Mouse (Mus musculus) layer of hippocampus, postnatal 36 days (tissue): Measurements from ENCODE around the gene Faf2. TPM values are rescaled to one million over a fixed set of nuclear protein-coding genes. Genes with fewer than 3 reads are reported as not detected.

ENCODE experiments used
- DNase-seq, 2 experiments: peaks; one replicate each; pipeline ENCODE4 v3.0.0; 2022
- total RNA-seq, 2 experiments: library from RNA; stranded (reverse); gene quantifications; 2 replicates each; pipeline ENCODE4 v1.2.3; 2021

Faf2 gene
- total RNA-seq = 10 to 100 TPM; 61.3 to 61.6 TPM

DNA sequence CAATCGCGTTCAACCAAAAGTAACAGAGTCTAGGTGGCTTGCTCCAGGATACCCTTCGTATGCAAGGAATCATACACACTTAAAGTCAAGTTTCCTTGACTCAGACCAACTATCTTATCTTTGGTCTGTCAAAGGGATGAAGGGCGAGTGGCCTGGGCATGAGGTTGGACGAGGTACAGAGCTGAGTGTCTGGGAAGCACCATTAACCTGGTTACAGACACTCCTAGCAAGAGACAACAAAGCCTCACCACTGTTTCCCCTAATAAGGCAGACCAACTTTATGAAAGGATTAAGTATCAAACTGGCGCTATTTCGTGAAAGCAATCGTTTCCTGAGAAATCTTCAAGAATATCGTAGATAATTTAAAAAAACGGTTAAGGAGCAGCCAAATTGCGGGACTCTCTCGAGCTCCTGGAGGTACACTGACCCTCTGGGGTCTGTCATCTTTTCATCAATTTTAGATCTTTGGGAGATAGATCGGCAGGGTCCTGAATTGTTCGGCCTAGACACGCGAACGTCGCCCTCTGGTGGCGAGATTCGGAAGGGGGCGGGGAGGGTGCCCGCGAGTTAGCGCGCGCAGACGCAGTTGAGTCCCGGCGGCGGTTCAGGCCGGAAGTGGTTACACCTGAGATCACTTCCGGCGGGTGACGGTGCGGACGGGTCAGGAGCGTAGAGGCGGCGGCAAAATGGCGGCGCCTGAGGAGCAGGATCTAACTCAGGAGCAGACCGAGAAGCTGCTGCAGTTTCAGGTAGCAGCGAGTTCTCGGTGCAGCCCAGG is at the start of gene Faf2:
TSS of gene Faf2 (plus strand) at position 630 of the 778 bp plus-strand sequence.
- DNase-seq = peak; percentile 98 to 99

DNA sequence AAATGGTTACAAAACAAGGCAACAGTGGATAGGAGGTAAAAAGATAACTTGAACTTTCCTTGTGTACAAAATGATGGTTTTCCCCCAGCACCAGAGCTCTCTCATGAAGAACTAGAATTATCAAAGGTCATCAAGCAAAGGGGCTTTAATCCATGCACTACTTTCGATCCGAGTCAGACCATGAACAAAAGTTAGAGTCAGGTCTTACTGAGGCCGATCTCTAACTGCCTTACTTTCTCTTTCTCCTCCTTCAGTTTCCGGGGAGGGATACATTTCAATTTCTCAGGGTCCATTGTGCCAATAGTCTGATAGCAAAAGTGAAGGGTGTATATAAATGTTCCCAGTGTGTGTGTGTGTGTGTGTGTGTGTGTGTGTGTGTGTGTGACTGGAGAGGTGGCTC is 49.0 kb upstream of the Faf2 start:
- DNase-seq = no peak

DNA sequence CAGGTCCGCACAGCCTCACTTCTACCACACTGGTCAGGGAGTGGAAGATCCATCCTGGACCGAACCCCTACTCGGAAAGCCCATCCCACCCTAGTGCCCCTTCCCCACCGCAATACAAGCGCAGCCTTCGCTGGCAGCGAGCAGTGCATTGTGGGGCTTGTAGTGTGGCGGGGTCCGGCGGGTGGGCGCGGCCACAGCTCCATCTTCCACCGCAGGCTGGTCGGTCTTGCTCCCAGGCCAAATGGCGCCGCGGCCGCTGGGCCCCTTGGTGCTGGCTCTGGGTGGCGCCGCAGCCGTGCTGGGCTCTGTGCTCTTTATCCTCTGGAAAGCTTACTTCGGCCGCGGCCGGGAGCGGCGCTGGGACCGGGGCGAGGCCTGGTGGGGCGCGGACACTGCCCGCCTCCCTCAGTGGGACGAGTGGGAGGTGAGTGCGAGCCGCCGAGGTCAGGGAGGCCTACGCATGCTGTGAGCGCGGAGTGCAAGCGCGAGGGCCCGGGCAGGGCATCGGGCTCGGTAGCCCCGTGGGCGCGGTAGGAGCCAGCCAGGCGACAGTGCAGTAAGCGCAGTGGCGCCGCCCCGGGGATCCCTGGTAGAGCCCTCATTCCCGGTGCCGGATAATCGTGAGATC is 46.6 kb upstream of the Faf2 start, which contains the start of gene Arl10:
TSS of gene Arl10 (plus strand) at position 162 of the 628 bp plus-strand sequence.
- DNase-seq = peak; percentile 80

DNA sequence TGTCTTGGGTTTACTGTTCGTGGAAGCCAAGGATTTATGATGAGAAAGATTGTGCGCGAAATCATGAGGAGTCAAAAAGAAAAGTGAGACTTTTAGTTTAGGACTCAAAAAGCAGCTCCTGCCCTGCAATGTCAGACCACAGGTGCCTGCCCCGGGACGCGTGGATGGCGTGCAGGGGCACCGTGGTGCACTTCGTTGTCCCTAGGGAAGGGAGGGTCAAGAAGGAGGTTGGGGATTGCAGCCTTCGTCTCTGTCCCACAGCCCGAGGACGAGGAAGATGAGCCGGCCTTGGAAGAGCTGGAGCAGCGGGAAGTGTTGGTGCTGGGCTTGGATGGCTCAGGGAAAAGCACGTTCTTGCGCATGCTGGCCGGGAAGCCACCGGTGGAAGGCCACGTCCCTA is 46.1 kb upstream of the Faf2 start:
- no peak for DNase-seq

DNA sequence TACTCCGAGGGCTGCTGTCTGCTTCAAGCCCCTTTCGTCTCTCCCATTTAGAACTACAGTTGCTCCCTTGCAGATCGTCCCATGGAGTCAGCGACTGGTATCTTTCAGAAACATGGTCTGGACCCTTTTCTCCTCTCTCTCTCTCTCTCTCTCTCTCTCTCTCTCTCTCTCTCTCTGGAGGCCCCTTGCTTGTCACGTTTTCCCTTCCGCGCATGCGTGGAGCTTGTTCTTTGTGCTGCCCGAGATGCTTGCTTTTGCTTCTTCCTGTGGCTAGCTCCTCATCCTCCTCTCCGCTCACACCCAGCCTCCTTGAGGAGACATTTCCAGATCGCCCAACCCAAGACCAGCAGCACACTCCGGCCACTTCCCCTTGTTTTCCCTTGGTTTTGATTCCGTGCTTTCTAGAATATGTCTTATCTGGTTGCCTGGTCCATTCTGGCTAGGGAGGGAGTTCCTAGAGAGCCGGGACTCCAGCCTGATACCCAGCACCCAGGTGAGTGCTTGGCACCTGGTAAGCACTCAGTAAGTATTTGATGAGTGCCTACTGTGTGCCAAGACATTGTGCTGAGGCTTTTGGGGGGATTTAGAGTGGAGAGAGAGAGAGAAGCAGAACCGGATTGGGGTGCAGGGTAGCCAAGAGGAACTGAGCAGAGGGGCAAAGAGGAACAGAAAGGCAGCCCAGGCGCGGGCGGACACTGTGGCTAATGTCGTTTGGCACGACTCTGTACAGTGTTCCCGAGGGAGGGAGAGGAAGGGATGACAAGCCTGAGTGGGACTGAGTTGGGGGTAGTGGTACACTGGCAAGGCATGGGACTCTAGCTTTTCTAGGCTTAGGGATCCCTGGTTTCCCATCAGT is 43.7 kb upstream of the Faf2 start:
- no peak for DNase-seq

DNA sequence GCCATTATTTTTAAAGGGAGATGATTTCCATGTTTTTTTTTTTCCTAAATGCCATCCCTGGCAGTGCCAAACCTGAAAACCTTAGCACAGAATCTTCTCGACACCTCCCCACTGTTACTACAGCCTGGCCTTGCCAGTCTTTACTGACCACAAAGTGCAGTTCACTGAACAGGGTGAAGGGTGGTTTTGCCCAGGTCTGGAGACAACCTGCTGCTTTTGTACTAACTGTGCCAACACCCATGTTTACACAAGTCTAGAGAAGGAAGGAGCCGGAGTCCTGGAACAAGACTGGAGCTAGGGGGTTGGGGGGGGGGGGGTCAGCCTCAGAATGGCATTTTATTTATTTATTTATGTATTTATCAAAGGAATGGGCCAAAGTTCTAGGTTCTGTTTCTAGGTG is 40.2 kb upstream of the Faf2 start:
- DNase-seq = no peak

DNA sequence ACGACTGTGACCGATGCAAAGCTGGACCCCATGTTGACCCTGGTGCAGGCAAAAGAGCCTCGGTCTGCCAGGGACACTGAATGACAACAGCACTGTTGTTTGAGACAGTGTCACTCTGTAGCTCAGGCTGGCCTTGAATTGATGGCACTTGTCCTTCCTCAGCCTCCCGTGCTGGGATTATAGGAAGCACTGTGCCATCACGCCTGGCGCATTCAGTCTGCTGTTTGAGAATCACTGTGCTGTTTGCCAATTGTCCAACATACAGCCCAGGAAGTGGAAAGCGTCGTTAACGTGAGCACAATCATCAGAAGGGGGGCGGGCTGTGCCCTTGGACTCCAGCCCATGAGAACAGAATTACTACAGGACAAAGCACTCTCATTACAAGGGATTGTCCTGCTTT is 39.5 kb upstream of the Faf2 start:
- DNase-seq = peak; percentile 19 to 29

DNA sequence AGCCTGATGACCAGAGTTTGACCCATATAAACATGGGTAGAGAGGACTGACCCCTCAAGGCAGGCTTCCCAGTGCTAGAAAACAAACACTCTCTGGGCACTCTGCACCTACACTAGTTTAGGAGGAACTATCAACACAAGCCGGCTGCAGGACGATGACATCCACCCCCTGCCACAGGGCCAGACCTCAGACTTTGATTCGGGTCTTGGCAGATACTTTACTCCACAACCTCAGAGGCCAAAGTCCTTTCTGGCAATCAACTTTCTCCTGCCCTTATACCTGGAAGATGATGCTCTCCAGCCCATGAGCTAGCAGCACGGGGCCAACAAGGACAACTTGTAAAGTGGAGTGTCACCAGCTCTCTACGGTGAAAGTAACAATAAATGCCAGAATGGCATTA is 38.7 kb upstream of the Faf2 start:
- no peak for DNase-seq

DNA sequence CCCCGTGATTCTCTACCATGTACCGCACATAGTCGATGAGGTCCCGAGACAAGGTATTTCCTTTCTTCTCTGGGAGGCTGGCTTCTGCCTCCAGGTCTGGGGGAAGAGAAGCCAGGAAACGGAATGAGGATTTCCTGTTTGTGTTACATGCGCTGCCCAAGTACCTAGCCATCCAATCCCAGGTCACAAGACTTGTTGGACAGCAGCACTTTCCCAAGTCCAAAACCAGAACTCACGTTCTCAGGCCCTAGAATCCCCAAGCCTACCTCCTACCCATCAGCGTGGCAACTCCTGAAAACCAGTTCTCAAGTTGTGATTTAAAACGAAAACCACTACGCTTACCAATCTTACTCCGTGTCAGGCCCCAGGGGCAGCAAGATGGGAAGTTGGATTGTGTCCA is 35.8 kb upstream of the Faf2 start:
- no peak for DNase-seq

DNA sequence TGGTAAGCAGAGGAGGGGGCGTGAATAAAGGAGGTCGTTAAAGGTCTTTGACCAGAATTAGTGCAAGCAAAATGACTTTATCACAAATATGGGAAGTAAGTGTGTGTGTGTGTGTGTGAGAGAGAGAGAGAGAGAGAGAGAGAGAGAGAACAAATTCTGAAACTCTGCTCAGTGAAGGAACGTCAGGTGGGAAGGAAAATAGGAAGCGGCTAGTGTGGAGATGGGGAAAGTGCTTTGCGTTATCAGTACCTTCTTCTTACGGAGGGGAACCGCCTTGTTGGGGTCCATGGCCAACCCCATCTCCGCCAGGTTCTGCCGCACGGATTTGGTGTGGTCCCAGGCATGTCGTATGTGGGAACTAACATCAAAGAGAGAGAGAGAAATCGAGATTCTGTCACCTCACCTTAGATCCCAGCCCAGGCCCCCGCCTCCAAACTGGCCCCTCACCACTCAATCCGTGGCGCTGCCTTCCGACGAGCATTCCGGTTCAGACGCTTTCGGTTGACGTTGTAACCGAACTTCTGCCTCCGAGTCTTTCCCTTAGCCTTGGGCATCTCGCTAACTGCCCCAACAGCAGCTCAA is 32.1 kb upstream of the Faf2 start:
- DNase-seq = no peak

DNA sequence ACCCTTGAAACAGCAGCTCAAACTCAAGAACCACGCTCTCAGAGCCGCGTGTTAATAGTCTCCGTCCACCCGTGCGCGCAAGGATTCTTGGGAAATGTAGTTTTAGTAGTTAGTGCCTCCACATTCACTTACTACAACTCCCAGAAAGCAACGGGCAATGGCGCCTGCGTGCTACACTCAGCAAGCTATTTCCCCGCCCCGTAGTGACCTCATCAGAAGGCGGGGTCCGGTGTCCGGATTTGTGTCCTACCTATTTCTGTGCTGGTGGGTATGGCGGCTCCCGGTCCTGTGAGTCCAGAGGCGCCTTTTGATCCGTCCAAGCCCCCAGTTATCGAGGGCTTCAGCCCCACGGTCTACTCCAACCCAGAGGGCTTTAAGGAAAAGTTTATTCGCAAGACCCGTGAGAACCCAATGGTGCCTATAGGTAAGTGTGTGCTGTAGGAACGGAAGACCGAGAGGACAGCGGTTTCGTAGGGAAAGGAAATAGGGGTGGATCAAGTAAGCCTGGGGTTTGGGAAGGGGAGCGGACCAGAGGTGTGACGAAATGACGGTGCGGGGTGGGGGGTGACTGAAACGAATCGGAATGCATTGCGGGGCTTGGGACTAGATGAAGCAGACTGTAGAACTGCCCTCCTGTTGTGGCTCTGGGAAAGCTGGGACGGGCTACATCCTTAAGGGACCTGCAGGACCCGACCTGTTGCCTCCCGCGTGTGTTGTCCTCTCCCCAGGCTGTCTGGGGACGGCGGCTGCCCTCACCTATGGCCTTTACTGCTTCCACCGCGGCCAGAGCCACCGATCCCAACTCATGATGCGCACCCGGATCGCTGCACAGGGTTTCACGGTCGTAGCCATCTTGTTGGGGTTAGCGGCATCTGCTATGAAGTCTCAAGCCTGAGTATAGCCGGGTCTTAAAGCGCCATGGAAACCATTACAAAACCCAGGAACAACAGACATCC is 31.3 kb upstream of the Faf2 start, which contains the start of the genes Nop16 and Higd2a:
TSS of gene Nop16 (minus strand) at position 95 of the 956 bp plus-strand sequence.
TSS of gene Higd2a (plus strand) at position 212 of the 956 bp plus-strand sequence.
- peak; percentile 95 to 96 for DNase-seq

DNA sequence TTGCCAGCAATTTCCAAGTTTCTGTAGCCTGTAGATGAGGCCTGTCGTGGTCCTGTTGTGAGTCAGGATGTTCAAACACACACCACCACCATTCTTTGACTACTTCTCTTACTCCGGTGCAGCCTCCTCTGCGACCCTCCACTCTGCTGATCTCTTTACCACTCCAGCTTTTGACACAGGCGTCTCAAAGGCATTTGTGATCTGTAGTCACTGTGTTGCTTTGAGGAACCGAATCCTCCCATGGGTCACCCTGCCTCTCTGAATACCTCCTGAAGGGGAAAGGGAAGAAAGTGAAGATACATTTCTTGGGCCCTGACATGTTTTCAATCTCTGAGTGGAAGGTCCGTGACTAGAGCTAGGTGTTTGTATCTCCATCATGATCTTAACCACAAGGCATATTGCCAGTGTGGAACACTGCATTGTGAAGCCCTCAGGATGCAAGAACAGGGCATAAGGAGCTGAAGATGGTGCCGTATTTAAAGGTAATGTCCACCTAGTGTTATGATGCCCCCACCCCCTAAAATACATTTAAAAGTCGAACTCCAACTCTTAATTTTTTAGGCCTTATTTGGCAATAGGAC is 29.7 kb upstream of the Faf2 start:
- no peak for DNase-seq

DNA sequence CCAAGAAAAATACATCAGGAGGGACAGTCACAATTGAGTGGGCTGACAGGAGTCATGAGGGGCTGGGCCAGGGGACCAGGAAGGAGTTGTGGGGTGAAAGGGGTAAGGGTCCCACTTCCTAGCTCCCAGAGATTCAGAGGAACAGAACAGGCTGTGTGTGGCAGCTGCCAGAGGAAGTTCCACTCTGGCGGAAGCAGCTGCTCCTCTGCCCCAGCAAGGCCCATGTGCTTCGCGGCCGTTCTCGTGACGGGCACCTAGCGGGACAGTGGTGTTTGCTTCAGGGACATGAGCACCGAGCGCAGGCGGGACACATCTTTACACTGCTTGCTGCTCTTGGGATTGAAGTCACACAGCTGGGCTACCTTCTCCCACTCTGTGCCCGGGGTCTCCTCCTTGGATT is 28.0 kb upstream of the Faf2 start:
- peak in 1 of 2 experiments; percentile 19 for DNase-seq

DNA sequence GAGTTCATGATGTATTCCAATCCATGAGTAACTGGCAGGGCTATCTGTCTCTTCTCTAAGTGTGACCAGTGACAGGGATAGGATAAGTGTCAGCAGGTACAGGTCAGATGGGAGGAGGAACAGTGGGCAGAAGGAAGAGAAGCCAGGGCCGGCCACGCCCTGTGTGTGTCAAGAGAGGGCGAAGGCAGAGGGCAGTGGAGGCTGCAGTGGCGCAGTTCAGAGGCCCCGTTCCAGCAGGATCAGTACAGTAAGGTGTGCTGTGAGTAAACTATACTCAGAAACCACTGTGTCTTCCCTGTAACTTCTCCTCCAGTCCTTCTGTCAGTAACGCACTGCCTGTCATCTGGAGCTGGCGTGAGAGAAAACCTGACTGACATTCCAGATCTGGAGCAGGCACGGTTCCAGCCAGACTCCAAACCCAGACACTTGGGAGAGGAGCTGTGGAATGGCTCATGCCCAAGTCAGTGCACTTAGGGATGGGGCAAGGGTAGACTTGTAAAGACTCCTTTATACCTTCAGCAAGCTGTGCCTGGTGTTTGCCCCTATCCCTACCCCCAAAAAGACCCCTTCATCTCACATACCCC is 25.4 kb upstream of the Faf2 start:
- DNase-seq = no peak

DNA sequence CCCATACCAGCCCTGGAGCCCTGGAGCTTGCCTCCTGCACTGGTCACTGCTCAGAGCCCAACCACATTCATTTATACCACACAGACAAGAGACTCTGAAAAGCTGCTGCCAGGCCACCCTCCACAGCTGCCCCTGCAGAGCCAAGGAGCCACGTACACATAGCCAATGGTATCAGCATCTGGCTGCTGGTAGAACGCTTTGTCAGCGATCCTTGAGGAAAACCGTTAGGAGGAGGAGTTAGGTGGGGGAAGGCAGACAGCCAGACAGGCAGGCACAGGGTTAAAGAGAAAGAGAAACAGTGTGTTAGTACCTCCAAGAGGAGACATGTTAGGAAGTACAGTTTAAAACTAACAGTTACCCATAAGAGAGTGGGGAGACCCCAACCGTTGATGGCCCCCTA is 24.7 kb upstream of the Faf2 start:
- no peak for DNase-seq

DNA sequence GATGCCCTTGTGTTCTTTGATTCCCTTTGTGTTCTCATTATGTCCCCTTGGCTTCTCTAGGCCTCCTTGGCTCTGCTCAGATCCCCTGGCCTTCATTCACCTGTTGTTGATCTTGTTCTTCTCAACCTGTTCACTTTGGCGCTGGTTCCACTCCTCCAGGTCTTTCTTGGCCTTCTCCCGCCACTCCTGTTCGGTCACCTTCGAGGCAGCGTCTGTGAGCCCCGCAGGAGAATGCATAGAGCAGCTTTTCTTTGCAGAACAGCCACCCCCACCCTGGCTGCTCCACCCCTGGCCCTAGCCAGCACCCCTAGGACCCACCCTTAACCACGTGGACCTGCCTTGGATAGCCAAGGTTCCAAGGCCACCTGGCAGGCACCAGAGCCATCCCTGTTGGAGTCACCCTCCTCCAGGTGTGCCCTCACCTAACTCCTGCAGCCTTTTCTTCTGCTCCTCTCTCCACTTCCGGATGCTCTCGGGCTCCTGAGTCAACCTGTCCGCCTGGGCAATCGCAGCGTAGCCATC is 22.9 kb upstream of the Faf2 start:
- DNase-seq = no peak

DNA sequence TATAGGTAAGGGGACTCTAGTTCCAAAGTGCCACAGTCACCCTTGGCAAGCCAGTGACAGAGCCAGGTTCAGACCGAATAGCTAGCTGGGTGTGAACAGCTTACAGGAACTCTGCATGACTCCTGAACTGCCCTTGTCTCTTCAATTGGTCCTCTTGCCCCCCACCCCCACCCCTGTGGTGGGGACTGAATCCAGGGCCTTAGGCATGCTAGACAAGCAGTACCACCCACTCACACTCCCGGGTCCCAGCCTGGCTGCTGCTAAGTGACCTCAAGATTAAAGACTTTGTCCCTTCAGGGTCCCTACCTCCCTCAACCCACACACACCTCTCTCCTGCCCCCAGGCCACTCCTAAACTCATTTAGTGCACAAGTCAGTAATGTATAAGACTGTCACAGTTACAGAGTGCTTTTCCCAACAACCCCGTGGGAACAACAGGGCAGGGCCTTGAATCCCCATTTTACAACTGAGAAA is 18.9 kb upstream of the Faf2 start:
- no peak for DNase-seq

DNA sequence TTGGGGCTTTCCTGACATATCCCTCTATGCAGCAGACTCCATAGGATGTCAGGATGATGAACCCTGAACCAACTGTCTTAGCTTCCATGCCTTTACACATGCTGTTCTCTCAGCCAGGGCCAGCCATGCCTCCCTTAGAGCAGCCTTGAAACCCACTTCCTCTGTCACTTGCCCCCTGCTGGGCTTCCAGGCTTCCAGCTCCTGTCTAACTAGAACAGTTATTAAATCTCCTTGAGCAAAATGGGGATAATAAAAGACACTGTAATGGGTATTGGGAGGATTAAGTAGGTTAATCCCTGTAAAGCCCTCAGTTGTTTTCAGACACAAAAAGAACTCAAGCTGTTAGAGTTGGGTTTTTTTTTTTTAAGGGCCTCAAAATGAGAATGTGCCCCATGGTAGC is 18.1 kb upstream of the Faf2 start:
- no peak for DNase-seq

DNA sequence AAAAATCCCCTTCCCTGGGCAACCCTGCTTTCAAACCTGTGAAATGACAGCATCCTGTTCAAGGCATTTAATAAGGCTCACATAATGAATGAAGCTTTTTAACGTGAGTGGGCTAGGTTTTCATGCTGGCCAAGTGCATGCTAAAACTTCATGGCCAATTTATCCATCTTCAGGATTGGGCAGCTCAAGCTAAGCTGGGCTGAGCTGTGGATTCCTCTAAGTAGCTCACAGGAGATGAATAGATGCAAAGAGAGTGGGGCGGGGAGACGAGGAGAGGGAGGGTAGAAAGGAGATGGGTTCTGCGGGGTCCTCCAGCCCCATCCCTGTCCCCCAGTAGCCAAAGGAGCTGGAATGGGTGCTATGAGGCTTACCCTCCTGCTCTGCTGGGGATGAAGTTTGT is 17.4 kb upstream of the Faf2 start:
- no peak for DNase-seq

DNA sequence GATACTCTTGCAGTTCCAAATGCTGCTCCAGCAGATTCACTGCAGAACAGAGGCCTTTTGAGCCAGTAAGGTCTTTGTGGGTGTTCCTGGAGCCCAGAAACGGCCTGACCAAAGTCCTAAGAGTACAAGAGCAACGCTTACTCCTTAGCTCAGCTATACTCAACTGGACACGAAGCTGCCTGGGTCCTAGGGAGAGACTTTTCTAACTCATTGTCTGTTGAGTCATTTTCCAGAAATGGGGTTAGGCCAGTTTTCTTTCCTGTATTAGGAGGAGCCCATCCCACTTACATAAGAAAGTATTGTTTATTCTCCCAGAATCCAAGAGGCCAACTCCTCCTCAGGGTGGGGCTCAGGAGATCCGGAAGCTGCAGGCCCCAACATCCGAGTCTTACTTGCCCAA is 16.2 kb upstream of the Faf2 start:
- DNase-seq = no peak
